Mouse (Mus musculus) G1E (cell line): Measurements from ENCODE around the gene Dpm2. TPM values are rescaled to one million over a fixed set of nuclear protein-coding genes. Genes with fewer than 3 reads are reported as not detected.
A peak's percentile ranks its signal among the peaks of the same experiment; 100 is the strongest.

Source experiments
- ATAC-seq: 2 replicates; pipeline ENCODE4 v1.8.0; 2016; ENCODE audit warnings: mild to moderate bottlenecking; ENCODE audit not compliant: insufficient number of reproducible peaks, poor library complexity, low FRiP score, severe bottlenecking; ENCODE audit errors: extremely low read depth
- DNase-seq: peaks from one replicate; pipeline ENCODE4 v3.0.0; 2012; ENCODE audit warnings: low spot score
- H3K27me3 ChIP-seq: 2 replicates; pipeline ENCODE4 v1.6.1; 2012; ENCODE audit warnings: mild to moderate bottlenecking, low read length, inconsistent platforms; ENCODE audit not compliant: insufficient read depth
- H3K36me3 ChIP-seq: replicated peaks from 2 replicates; pipeline ENCODE3; 2012; ENCODE audit warnings: mild to moderate bottlenecking, inconsistent platforms
- H3K4me1 ChIP-seq: 2 replicates; pipeline ENCODE4 v1.6.1; 2012; ENCODE audit warnings: low read depth, low read length, inconsistent platforms, mixed read lengths; ENCODE audit not compliant: insufficient read depth
- H3K4me3 ChIP-seq: 2 replicates; pipeline ENCODE4 v1.5.1; 2012; ENCODE audit warnings: low read depth, mild to moderate bottlenecking, inconsistent platforms, low read length, moderate library complexity, mixed read lengths
- H3K9me3 ChIP-seq: replicated peaks from 2 replicates; pipeline ENCODE4 v1.6.1; 2012; ENCODE audit warnings: inconsistent platforms
- CTCF ChIP-seq: IDR thresholded peaks from 2 replicates; pipeline ENCODE4 v1.5.1; 2012; ENCODE audit warnings: low read depth, low read length, inconsistent platforms, mixed read lengths
- GATA1 ChIP-seq: IDR thresholded peaks from 2 replicates; pipeline ENCODE4 v1.6.1; 2012; ENCODE audit warnings: borderline replicate concordance, low read length, inconsistent platforms, mixed read lengths
- GATA2 ChIP-seq: IDR thresholded peaks from 2 replicates; pipeline ENCODE4 v1.6.1; 2012; ENCODE audit warnings: low read depth, low read length, inconsistent platforms, borderline replicate concordance
- POLR2AphosphoS5 ChIP-seq: IDR thresholded peaks from 2 replicates; pipeline ENCODE4 v1.6.1; 2012; ENCODE audit warnings: low read depth, low read length, inconsistent platforms; ENCODE audit not compliant: insufficient replicate concordance
- TAL1 ChIP-seq: conservative IDR thresholded peaks from 2 replicates; pipeline ENCODE4 v1.6.1; 2012; ENCODE audit warnings: low read depth, low read length, inconsistent platforms, mixed read lengths
- polyA plus RNA-seq: library from polyadenylated mRNA; stranded (reverse); fragments of >175 nt; gene quantifications from 2 replicates; pipeline ENCODE4 v1.2.3, GENCODE M21; 2012
- total RNA-seq, 2 experiments: library from RNA; stranded (forward) in 1 of 2; stranded (reverse) in 1 of 2; fragments of 200-1000 nt in 1 of 2; fragments of >200 nt in 1 of 2; fragmentation: Nextera tagmentation in 1 of 2; gene quantifications; 2 replicates each; pipeline ENCODE4 v1.2.3; 2014 to 2017

The Dpm2 gene
- total and polyA plus RNA-seq, 3 experiments = 9.4 to 74.6 (median 59.3) TPM

DNA sequence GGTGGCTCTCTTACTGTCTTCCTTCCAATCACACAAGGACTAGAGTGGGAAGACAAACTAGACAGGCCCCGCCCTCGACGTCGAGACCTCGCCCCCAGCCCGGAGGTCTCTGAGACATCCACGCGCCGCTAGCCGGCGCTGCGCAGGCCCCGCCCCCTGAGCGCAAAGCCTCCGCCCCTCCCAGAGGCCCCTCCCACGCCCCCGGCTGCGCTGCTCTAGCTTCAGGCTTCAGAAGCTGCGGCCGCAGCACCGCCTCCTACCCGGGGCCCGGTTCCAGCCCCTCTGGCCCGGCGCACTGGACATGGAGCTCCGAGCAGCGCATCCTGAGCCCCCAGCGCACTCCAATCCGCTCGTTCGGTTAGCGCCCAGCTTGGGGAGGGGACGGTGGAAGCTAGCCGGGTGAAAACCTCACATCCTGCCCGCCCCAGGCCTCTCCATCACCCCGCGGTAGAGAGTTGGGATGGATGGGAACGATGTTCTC lies 16.3 kb downstream of the Dpm2 start, which contains the start of gene St6galnac4:
St6galnac4 (plus strand) TSS at position 225 of the 481 bp plus-strand sequence.
- TF ChIP-seq GATA1 = no peak
- TF ChIP-seq CTCF = no peak
- TF ChIP-seq POLR2AphosphoS5 = no peak
- TF ChIP-seq TAL1 = no peak
- no peak for TF ChIP-seq GATA2
- peaks cover 56% of the 10 kb centered on the region for H3K4me1 ChIP-seq

DNA sequence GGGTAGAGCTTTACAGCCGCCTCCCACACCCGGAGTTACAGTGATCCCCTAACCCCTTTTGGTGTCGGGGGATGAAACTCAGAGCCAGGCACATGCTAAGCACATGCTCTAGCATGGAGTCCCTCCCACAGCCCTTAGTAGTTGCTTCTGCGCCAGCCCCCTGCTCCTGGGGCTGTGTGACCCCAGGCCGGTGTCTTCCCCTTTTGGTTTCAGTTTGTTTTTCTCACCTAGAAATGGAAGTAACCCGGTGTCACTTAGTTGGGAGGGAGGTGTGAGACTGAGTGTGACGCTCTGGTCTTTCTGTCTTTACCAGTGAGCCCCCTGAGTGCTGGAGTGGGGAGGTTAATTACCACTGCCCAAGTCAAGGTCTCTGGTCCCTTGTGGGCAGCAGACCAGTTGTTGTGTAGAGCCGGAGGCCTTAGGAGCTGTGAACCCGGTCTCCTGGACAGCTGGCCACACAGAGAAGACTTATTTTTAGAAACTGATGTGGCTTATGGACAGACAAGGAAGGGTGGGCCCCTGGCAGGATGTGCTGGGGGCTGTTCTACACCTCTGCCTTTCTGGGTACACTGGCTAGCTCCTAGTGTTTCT lies 17.2 kb downstream of the Dpm2 start:
- DNase-seq (peak; percentile 80), ATAC-seq (no peak)
- H3K9me3 ChIP-seq = no peaks in the 10 kb centered on the region
- H3K4me3 ChIP-seq = peak overlapping the region; percentile 82
- no peak for TF ChIP-seq TAL1
- TF ChIP-seq GATA2 = no peak
- TF ChIP-seq POLR2AphosphoS5 = no peak
- no peak for TF ChIP-seq CTCF
- TF ChIP-seq GATA1 = no peak
- H3K27me3 ChIP-seq = peaks cover 6% of the 10 kb centered on the region
- peaks cover 40% of the 10 kb centered on the region for H3K36me3 ChIP-seq
- peaks cover 58% of the 10 kb centered on the region for H3K4me1 ChIP-seq

More for the DNA sequence above, 16.3 kb downstream of the Dpm2 start, which contains the start of gene St6galnac4:
- peaks cover 7% of the 10 kb centered on the region for H3K27me3 ChIP-seq
- peaks cover 31% of the 10 kb centered on the region for H3K36me3 ChIP-seq
- H3K4me3 ChIP-seq = peak within 1 kb of the TSS; percentile 82
- DNase-seq = peak; percentile 91
- ATAC-seq = peak; percentile 83
- no peaks in the 10 kb centered on the region for H3K9me3 ChIP-seq

DNA sequence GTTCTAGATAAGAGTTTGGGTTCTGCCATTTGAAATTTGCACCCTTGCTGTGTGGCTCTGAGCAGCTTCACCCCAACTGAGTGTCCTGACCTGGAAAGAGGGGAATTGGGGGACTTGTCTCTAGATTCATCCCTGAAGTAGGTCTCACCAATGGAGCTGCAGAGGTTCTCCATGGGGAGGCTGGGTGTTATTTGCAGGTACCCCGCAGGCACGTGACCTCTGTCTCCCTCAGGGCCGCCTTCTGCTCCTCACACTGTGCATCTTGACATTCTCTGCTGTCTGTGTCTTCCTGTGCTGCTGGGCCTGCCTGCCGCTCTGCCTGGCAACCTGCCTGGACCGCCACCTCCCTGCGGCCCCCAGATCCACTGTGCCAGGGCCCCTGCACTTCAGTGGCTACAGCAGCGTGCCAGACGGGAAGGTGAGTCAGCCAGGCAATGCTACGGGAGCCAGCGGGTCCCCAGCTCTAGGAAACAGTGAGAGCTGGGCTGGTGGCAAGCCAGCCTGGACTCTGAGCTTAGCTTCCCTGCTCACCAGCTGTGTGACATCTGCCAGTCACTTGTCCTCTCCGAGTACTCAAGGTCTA lies 18.6 kb downstream of the Dpm2 start:
- no peaks in the 10 kb centered on the region for H3K9me3 ChIP-seq
- H3K36me3 ChIP-seq = peaks cover 55% of the 10 kb centered on the region
- DNase-seq (no peak), ATAC-seq (no peak)
- H3K4me1 ChIP-seq = peaks cover 49% of the 10 kb centered on the region
- H3K4me3 ChIP-seq = peak overlapping the region; percentile 21; the same call in 1 of the 2 replicates
- TF ChIP-seq GATA2 (no peak), POLR2AphosphoS5 (no peak), TAL1 (no peak), GATA1 (no peak), CTCF (no peak)
- no peaks in the 10 kb centered on the region for H3K27me3 ChIP-seq

DNA sequence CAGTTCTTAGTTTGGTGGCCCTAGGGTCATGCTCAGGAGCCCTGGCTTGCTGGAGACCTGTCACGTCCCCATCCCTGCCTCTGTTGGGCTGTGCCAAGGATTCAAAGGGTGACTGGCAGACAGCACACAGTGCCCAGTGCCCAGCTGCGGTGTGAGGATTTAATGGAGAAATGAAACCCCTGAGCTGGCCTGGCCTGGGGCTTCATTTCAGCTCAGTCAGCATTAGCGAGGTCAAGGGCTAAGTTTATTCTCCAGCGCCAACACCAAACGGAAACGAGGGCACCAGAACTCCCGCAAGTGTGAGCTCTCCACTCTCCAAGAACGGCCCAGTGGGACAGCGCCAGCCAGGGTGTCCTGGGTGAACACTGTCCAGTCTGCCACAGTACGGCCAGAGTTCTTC lies 19.6 kb downstream of the Dpm2 start:
- Histone ChIP-seq H3K36me3 (peaks cover 64% of the 10 kb centered on the region), H3K27me3 (no peaks in the 10 kb centered on the region), H3K4me3 (no peak overlapping the region), H3K9me3 (no peaks in the 10 kb centered on the region), H3K4me1 (peaks cover 47% of the 10 kb centered on the region)
- no peak for TF ChIP-seq TAL1
- TF ChIP-seq GATA1 = no peak
- no peak for TF ChIP-seq GATA2
- no peak for TF ChIP-seq POLR2AphosphoS5
- no peak for TF ChIP-seq CTCF
- DNase-seq (no peak), ATAC-seq (no peak)

DNA sequence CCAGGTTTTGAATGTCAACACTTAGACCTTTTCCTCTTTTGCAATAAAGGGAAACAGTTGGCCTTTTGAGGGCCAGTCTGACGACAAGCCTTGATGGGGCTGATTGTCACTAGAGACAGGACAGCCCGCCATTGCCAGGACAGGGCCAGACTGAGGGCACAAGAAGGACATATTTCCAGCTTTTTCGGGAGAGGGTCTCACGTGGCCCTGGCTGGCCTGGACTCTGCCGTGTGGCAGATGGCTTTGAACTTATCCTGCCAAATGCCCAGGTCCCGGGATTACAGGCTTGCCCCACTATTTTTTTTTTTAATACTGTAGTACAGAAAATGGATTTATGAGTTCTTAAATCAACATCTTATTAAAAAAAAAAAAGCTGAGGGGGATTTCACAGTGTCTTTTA lies 20.6 kb downstream of the Dpm2 start:
- Histone ChIP-seq H3K9me3 (no peaks in the 10 kb centered on the region), H3K4me3 (no peak overlapping the region), H3K4me1 (peaks cover 41% of the 10 kb centered on the region), H3K36me3 (peaks cover 74% of the 10 kb centered on the region), H3K27me3 (no peaks in the 10 kb centered on the region)
- no peak for TF ChIP-seq GATA2
- TF ChIP-seq GATA1 = no peak
- no peak for TF ChIP-seq TAL1
- no peak for TF ChIP-seq POLR2AphosphoS5
- TF ChIP-seq CTCF = no peak
- DNase-seq (no peak), ATAC-seq (no peak)

DNA sequence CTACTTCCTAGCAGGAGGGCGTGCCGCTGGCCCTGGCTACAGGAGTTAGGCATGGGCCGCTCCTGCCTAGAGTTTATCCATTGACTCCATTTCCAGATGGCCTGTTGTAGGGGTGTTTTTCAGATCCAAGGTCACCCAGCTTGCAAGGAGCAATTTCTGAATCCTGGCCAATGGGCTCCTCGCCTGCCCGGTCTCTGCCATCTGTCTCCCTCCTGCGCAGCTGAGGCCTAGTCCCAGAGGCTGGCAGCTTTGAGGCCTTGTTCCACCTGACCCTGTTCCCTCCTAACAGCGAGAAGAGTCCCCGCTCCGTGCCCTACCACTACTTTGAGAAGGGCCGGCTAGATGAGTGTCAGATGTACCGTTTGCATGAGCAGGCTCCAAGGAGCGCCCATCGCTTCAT lies 26.1 kb downstream of the Dpm2 start:
- TF ChIP-seq GATA1 = no peak
- TF ChIP-seq GATA2 = no peak
- no peak for TF ChIP-seq CTCF
- no peak for TF ChIP-seq POLR2AphosphoS5
- Histone ChIP-seq H3K9me3 (no peaks in the 10 kb centered on the region), H3K4me3 (no peak overlapping the region), H3K36me3 (peaks cover 88% of the 10 kb centered on the region), H3K4me1 (peaks cover 24% of the 10 kb centered on the region), H3K27me3 (no peaks in the 10 kb centered on the region)
- ATAC-seq = no peak
- DNase-seq = no peak
